Mouse (Mus musculus) C2C12 (cell line): ENCODE data around the gene Dlg4. TPM values are rescaled to one million over a fixed set of nuclear protein-coding genes. Genes with fewer than 3 reads are reported as not detected.

Experiments used
- H3K27me3 ChIP-seq: one replicate; pipeline ENCODE4 v1.6.1; 2011; ENCODE audit not compliant: control insufficient read depth, insufficient read depth, insufficient read length
- H3K36me3 ChIP-seq: one replicate; pipeline ENCODE4 v1.6.1; 2011; ENCODE audit not compliant: control insufficient read depth, insufficient read depth
- H3K4me3 ChIP-seq: one replicate; pipeline ENCODE4 v1.5.1; 2011; ENCODE audit warnings: mild to moderate bottlenecking, control low read depth; ENCODE audit not compliant: poor library complexity, insufficient read depth, severe bottlenecking
- H3K79me2 ChIP-seq: one replicate; pipeline ENCODE4 v1.6.1; 2011; ENCODE audit not compliant: control insufficient read depth, insufficient read depth
- H3K79me3 ChIP-seq: one replicate; pipeline ENCODE4 v1.6.1; 2011; ENCODE audit warnings: low read depth, control low read depth
- H3ac ChIP-seq: one replicate; pipeline ENCODE3; 2011; ENCODE audit warnings: low read depth; ENCODE audit not compliant: control insufficient read depth, insufficient read length
- CEBPB ChIP-seq: IDR thresholded peaks from one replicate; pipeline ENCODE4 v1.6.1; 2011; ENCODE audit warnings: low read depth, mild to moderate bottlenecking, control low read depth, moderate library complexity
- CTCF ChIP-seq: IDR thresholded peaks from one replicate; pipeline ENCODE4 v1.5.1; 2011; ENCODE audit not compliant: control insufficient read depth, insufficient read depth, insufficient read length
- FOSL1 ChIP-seq: IDR thresholded peaks from one replicate; pipeline ENCODE4 v1.8.0; 2011; ENCODE audit warnings: mild to moderate bottlenecking, low read length; ENCODE audit not compliant: poor library complexity, insufficient read depth, severe bottlenecking
- MAX ChIP-seq: IDR thresholded peaks from one replicate; pipeline ENCODE4 v1.6.1; 2011; ENCODE audit warnings: mild to moderate bottlenecking, control low read depth
- MYOD1 ChIP-seq: IDR thresholded peaks from one replicate; pipeline ENCODE4 v1.6.1; 2011; ENCODE audit warnings: low read depth; ENCODE audit not compliant: control insufficient read depth, insufficient read length
- MYOG ChIP-seq: IDR thresholded peaks from one replicate; pipeline ENCODE4 v1.6.1; 2011; ENCODE audit not compliant: control insufficient read depth, insufficient read length; ENCODE audit errors: extremely low read depth
- USF1 ChIP-seq: IDR thresholded peaks from one replicate; pipeline ENCODE4 v1.6.1; 2011; ENCODE audit warnings: low read depth, mild to moderate bottlenecking, control low read depth, moderate library complexity
- polyA plus RNA-seq: library from polyadenylated mRNA; unstranded; fragments of >200 nt; fragmentation: generic; extraction: Trizol; gene quantifications from one replicate; pipeline ENCODE4 v1.2.1, GENCODE M21; 2012; ENCODE audit warnings: missing spikeins

Dlg4 gene
- polyA plus RNA-seq, 1 experiment, result 25.3 TPM

GRCm38 (mm10) chr11:70040184-70040583 lies 23.4 kb downstream of the Dlg4 start:
- TF ChIP-seq MYOG (no peak), FOSL1 (no peak), USF1 (no peak), CTCF (no peak), MYOD1 (no peak), CEBPB (no peak), MAX (no peak)
- Histone ChIP-seq H3K79me3 (no peaks in the 10 kb centered on the region), H3ac (no peak overlapping the region), H3K79me2 (no peaks in the 10 kb centered on the region), H3K36me3 (peaks cover 32% of the 10 kb centered on the region), H3K4me3 (no peak overlapping the region), H3K27me3 (no peaks in the 10 kb centered on the region)

- Histone ChIP-seq H3K36me3 (peaks cover 32% of the 10 kb centered on the region), H3K79me2 (no peaks in the 10 kb centered on the region)
- TF ChIP-seq CEBPB (no peak), MYOD1 (no peak), CTCF (no peak), MYOG (no peak), MAX (no peak), FOSL1 (no peak), USF1 (no peak)
These were observed 25.8 kb downstream of the Dlg4 start for GRCm38 (mm10) chr11:70042309-70043085.

GRCm38 (mm10) chr11:70043665-70044064 lies 26.9 kb downstream of the Dlg4 start:
- TF ChIP-seq CTCF (no peak), USF1 (no peak), FOSL1 (no peak)
- peaks cover 32% of the 10 kb centered on the region for H3K36me3 ChIP-seq
- no peaks in the 10 kb centered on the region for H3K27me3 ChIP-seq
- no peak overlapping the region for H3ac ChIP-seq
- no peaks in the 10 kb centered on the region for H3K79me2 ChIP-seq
- no peaks in the 10 kb centered on the region for H3K79me3 ChIP-seq
- H3K4me3 ChIP-seq, result no peak overlapping the region

More at GRCm38 (mm10) chr11:70042309-70043085, 25.8 kb downstream of the Dlg4 start:
- Histone ChIP-seq H3K79me3 (no peaks in the 10 kb centered on the region), H3K27me3 (no peaks in the 10 kb centered on the region), H3ac (no peak overlapping the region), H3K4me3 (no peak overlapping the region)

- Histone ChIP-seq H3K4me3 (no peak overlapping the region), H3K36me3 (peaks cover 24% of the 10 kb centered on the region), H3ac (no peak overlapping the region), H3K79me3 (no peaks in the 10 kb centered on the region), H3K79me2 (no peaks in the 10 kb centered on the region), H3K27me3 (no peaks in the 10 kb centered on the region)
- TF ChIP-seq CEBPB (no peak), FOSL1 (no peak), USF1 (no peak), MYOD1 (no peak), CTCF (no peak), MYOG (no peak), MAX (no peak)
These were observed 28.7 kb downstream of the Dlg4 start for GRCm38 (mm10) chr11:70045435-70045834.

- H3K27me3 ChIP-seq, result no peaks in the 10 kb centered on the region
- peaks cover 5% of the 10 kb centered on the region for H3K36me3 ChIP-seq
- no peaks in the 10 kb centered on the region for H3K79me3 ChIP-seq
- no peak overlapping the region for H3ac ChIP-seq
- no peaks in the 10 kb centered on the region for H3K79me2 ChIP-seq
- TF ChIP-seq MAX (no peak), CEBPB (no peak), CTCF (no peak), USF1 (no peak), MYOG (no peak)
- no peak overlapping the region for H3K4me3 ChIP-seq
These were observed 32.6 kb downstream of the Dlg4 start for GRCm38 (mm10) chr11:70049366-70049765.

- no peaks in the 10 kb centered on the region for H3K27me3 ChIP-seq
- H3ac ChIP-seq, result no peak overlapping the region
- TF ChIP-seq MYOG, result no peak
- no peaks in the 10 kb centered on the region for H3K79me2 ChIP-seq
- H3K36me3 ChIP-seq, result peaks cover under 1% of the 10 kb centered on the region
- H3K79me3 ChIP-seq, result no peaks in the 10 kb centered on the region
- no peak overlapping the region for H3K4me3 ChIP-seq
These were observed 33.1 kb downstream of the Dlg4 start for GRCm38 (mm10) chr11:70049816-70050215.
